Mouse (Mus musculus) lung, embryonic 14.5 days (tissue): Measurements from ENCODE around the gene Zfp408. TPM values are rescaled to one million over a fixed set of nuclear protein-coding genes. Genes with fewer than 3 reads are reported as not detected.

Experiments used
- ATAC-seq: fragments of 200-750 bp; cut with Nextera tagmentation; 2 replicates; pipeline ENCODE4 v1.8.0; 2017; ENCODE audit warnings: mild to moderate bottlenecking, moderate TSS enrichment, moderate library complexity; ENCODE audit not compliant: insufficient read depth
- DNase-seq: peaks from one replicate; pipeline ENCODE4 v3.0.0-alpha.2; 2015
- H3K27ac ChIP-seq: fragments of 300-500 bp; sonication (generic); 2 replicates; pipeline ENCODE4 v1.5.1; 2014; ENCODE audit warnings: low read depth, mild to moderate bottlenecking, moderate library complexity
- H3K27me3 ChIP-seq: fragments of 300-500 bp; sonication (generic); 2 replicates; pipeline ENCODE4 v1.6.1; 2014; ENCODE audit warnings: low read length, control low read depth; ENCODE audit not compliant: insufficient read depth
- H3K36me3 ChIP-seq: fragments of 300-500 bp; sonication (generic); 2 replicates; pipeline ENCODE4 v1.6.1; 2014; ENCODE audit warnings: control low read depth; ENCODE audit not compliant: insufficient read depth
- H3K4me1 ChIP-seq: fragments of 300-500 bp; sonication (generic); 2 replicates; pipeline ENCODE4 v1.6.1; 2014; ENCODE audit warnings: antibody characterized with exemption, control low read depth; ENCODE audit not compliant: insufficient read depth
- H3K4me2 ChIP-seq: fragments of 300-500 bp; sonication (generic); 2 replicates; pipeline ENCODE4 v1.6.1; 2014; ENCODE audit warnings: mild to moderate bottlenecking
- H3K4me3 ChIP-seq: fragments of 300-500 bp; sonication (generic); 2 replicates; pipeline ENCODE4 v1.5.1; 2014; ENCODE audit warnings: low read depth, low read length
- H3K9ac ChIP-seq: fragments of 300-500 bp; sonication (generic); 2 replicates; pipeline ENCODE4 v1.6.1; 2014
- H3K9me3 ChIP-seq: fragments of 300-500 bp; sonication (generic); 2 replicates; pipeline ENCODE4 v1.6.1; 2016; ENCODE audit warnings: low read depth, low read length, control low read depth
- CTCF ChIP-seq: IDR thresholded peaks from 2 replicates; pipeline ENCODE4 v1.5.1; 2016; ENCODE audit warnings: antibody characterized with exemption, low read depth
- WGBS: fragments of 180-500 bp; shearing (Covaris S2); extraction: QIAGEN DNeasy Blood & Tissue Kit; methylation state at CpG from one replicate; pipeline ENCODE4 v1.1.7; 2014; 5-methylcytosine and 5-hydroxymethylcytosine counted together
- polyA plus RNA-seq: library from polyadenylated mRNA; unstranded; fragments of >200 nt; fragmentation: Nextera tagmentation; extraction: Ambion mirVana; gene quantifications from 2 replicates; pipeline ENCODE4 v1.2.1, GENCODE M21; 2014

The Zfp408 gene
- polyA plus RNA-seq, 1 experiment from 2014 or later, result 7.0 TPM

DNA sequence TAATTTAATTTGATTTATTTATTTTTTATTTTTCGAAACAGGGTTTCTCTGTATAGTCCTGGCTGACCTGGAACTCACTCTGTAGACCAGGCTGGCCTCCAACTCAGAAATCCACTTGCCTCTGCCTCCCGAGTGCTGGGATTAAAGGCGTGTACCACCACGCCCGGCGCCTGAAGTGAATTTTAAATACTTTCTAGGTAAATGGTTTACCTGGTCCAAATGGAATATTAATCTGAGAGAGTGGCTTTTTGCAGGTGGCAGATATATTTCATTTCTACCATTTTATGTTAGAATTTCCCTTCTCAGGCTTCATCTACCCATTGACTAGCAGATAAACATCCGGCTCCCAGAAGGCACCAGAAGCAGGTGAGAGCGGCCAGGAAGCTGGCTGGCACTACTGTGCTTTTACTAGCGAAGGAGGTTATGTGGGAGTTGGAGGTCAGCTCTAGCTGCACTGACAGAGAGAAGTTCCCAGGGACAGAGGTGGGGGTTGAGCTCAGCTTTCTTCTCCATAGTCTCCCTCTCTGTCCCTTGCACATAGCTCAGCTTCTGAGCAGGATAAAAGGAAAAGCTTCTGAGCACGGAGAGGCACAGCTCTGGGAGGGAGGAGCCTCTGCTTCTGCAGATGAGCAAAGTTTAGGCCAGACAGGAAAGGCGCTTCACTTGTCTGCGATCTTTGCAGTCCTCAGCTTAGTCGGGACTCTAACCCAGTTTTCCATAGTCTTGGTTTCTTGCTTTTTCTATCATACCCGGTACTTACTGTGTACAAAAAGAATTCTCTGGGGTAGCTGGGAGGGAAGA is 2.1 kb upstream of the Zfp408 start:
- peak overlapping the region; percentile 99; the same call in 1 of the 2 replicates for H3K4me2 ChIP-seq
- 86% methylated on average over 14 of the region's 14 CpGs for WGBS
- H3K4me3 ChIP-seq, result no peak overlapping the region
- no peak overlapping the region for H3K27ac ChIP-seq
- H3K36me3 ChIP-seq, result peaks cover 56% of the 10 kb centered on the region
- H3K9ac ChIP-seq, result no peak overlapping the region
- TF ChIP-seq CTCF, result no peak
- peaks cover 10% of the 10 kb centered on the region; the same call in 1 of the 2 replicates for H3K4me1 ChIP-seq
- DNase-seq (no peak), ATAC-seq (no peak)
- H3K9me3 ChIP-seq, result no peaks in the 10 kb centered on the region
- no peaks in the 10 kb centered on the region for H3K27me3 ChIP-seq

DNA sequence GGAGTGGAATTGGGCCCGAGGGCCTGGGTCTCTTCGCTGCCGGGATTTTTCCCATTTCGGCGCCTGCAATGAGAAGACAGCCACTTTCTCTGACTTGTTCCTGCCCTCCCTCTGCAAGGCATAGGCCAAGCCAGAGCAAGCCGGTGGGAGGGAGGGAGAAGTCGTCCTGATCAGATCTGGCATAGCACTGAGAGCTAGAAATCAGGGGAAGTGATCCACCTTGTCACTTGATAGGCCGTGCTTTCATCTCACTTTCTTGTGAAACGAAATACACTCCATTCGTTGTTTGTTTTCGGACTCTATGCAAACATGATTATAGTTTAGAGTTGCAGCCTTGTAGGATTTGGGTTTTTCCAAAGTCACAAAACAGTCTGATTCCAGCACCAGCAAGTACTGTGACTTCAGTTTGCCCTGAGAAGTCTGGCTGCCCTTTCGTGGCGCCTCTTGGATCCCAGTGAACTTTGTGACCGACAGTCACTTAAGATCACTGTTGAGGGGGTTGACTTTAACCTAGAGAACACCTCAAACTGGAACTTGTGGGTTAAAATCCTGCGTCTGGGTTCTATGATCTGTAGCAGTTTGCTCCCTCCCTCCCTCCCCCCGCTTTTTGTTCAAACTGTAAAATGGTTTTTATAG is 887 bp upstream of the Zfp408 start:
- DNase-seq (peak; percentile 9), ATAC-seq (peak; percentile 63)
- peak overlapping the region; percentile 66 for H3K4me3 ChIP-seq
- peaks cover 4% of the 10 kb centered on the region; the same call in 1 of the 2 replicates for H3K4me1 ChIP-seq
- peaks cover 56% of the 10 kb centered on the region for H3K36me3 ChIP-seq
- no peaks in the 10 kb centered on the region for H3K9me3 ChIP-seq
- H3K27ac ChIP-seq, result peak overlapping the region; percentile 84
- no peak for TF ChIP-seq CTCF
- no peaks in the 10 kb centered on the region for H3K27me3 ChIP-seq
- WGBS, result 8% methylated on average over 16 of the region's 16 CpGs
- H3K4me2 ChIP-seq, result peak overlapping the region; percentile 99
- peak overlapping the region; percentile 67 for H3K9ac ChIP-seq

DNA sequence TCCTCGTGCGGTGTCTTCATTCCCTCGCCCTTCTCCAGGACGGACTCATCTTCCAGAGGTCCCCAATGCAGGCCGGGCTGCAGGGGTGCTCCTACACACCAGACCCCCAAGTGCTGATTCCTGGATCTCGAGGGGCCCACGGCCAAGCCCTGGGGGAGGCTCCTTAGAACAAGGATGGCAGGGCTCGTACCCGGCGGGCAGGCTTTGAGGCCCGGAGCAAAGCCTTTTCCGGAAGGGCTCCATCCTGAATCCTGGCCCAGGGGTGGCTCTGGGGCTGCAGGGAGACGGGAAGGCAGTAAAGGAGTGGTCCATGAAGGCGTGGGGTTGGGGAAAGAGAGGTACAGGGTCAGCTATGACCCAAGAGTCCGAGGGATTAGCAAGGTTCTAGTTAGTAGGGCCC is 439 bp downstream of the Zfp408 start:
- peak overlapping the region; percentile 71 for H3K9ac ChIP-seq
- H3K4me3 ChIP-seq, result peak overlapping the region; percentile 66
- DNase-seq, result no peak
- 2% methylated on average over 15 of the region's 15 CpGs for WGBS
- H3K27me3 ChIP-seq, result no peaks in the 10 kb centered on the region
- H3K27ac ChIP-seq, result peak overlapping the region; percentile 92; the same call in 1 of the 2 replicates
- ATAC-seq, result no peak
- H3K9me3 ChIP-seq, result no peaks in the 10 kb centered on the region
- no peak for TF ChIP-seq CTCF
- H3K4me2 ChIP-seq, result peak overlapping the region; percentile 99
- H3K4me1 ChIP-seq, result peaks cover 4% of the 10 kb centered on the region; the same call in 1 of the 2 replicates
- peaks cover 57% of the 10 kb centered on the region for H3K36me3 ChIP-seq

DNA sequence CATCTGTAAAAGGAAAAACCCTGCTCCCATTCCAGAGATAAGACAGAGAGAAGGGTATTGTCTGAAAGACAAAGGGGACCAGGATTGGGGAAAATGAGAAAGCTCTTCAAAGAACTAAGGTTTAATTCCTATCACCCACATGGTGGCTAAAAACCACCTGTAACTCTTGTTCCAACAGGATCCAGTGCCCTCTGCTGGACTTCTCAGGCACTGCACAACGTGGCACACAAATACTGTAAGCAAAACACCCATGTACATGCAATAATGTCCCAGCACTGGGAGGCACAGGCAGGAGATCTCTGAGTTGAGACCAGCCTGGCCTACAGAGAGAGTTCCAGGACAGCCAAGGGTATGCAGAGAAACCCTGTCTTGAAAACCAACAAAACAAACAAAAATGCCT is 2.9 kb downstream of the Zfp408 start:
- H3K27me3 ChIP-seq, result no peaks in the 10 kb centered on the region
- 29% methylated on average over 1 of the region's 1 CpGs for WGBS
- DNase-seq (peak; percentile 78), ATAC-seq (no peak)
- H3K4me2 ChIP-seq, result no peak overlapping the region
- H3K9ac ChIP-seq, result no peak overlapping the region
- H3K4me1 ChIP-seq, result peaks cover 4% of the 10 kb centered on the region; the same call in 1 of the 2 replicates
- no peak overlapping the region for H3K27ac ChIP-seq
- H3K36me3 ChIP-seq, result peaks cover 59% of the 10 kb centered on the region
- H3K9me3 ChIP-seq, result no peaks in the 10 kb centered on the region
- H3K4me3 ChIP-seq, result no peak overlapping the region
- peak; percentile 74 for TF ChIP-seq CTCF

DNA sequence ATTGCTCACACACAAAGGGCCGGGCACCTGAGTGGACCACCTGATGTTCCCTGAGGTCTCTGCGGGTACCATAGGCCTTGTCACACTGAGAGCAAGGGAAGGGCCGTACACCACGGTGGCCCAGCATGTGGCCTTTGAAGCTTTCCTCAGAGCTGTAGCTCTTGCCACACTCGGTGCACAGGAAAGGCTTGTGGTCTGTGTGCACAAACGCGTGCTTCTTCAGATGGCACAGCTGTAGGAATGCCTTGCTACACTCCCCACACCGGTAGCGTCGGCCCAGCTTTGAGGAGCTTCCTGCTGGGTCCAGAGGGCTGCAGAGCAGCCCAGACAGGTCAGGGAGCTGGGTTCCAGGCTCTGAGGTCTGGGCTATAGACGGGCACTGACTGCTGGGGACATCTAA is 3.8 kb downstream of the Zfp408 start:
- peaks cover 58% of the 10 kb centered on the region for H3K36me3 ChIP-seq
- TF ChIP-seq CTCF, result no peak
- 91% methylated on average over 11 of the region's 11 CpGs for WGBS
- no peaks in the 10 kb centered on the region for H3K9me3 ChIP-seq
- no peak overlapping the region for H3K4me2 ChIP-seq
- H3K27ac ChIP-seq, result no peak overlapping the region
- no peak for DNase-seq
- H3K27me3 ChIP-seq, result no peaks in the 10 kb centered on the region
- no peak overlapping the region for H3K4me3 ChIP-seq
- ATAC-seq, result no peak
- no peak overlapping the region for H3K9ac ChIP-seq
- peaks cover 4% of the 10 kb centered on the region; the same call in 1 of the 2 replicates for H3K4me1 ChIP-seq

DNA sequence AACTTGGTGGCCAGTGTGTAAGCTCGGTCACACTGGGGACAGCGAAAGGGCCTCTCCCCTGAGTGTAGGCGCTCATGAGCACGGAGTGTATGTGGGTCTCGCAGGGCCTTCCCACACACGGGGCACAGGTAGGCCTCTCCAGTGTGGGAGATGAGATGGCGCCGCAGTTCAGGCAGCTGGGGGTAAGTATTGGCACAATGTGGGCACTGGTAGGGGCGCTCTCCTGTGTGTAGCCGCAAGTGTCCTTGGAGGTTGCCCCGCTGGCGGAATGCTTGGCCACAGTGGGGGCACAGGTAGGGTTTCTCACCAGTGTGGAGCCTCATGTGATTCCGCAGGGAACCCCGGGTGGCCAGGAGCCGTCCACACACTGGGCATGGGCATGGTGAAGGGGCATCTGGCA is 4.2 kb downstream of the Zfp408 start:
- Histone ChIP-seq H3K4me2 (no peak overlapping the region), H3K4me1 (peaks cover 4% of the 10 kb centered on the region; the same call in 1 of the 2 replicates), H3K4me3 (no peak overlapping the region), H3K9ac (no peak overlapping the region), H3K36me3 (peaks cover 58% of the 10 kb centered on the region), H3K9me3 (no peaks in the 10 kb centered on the region), H3K27me3 (no peaks in the 10 kb centered on the region), H3K27ac (no peak overlapping the region)
- 95% methylated on average over 15 of the region's 15 CpGs for WGBS
- ATAC-seq (no peak), DNase-seq (no peak)
- no peak for TF ChIP-seq CTCF

DNA sequence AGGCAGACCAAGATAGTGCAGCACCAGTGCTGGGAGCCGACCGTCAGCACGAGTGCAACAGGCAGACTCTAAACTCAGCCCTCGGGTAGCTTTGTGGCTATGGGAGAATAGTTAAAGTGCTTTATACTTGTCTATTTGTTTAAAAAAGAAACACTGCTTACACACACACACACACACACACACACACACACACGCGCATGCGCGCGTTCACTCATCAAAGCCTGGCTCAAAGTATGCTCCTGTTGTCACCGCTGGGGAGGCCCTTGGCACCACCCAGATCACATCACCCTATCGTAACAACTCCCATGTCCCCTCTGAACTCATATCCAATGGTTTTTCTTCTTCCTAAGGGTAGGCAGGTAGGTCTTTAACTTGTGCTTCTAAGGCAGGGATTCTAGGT is 5.6 kb downstream of the Zfp408 start:
- Histone ChIP-seq H3K9me3 (no peaks in the 10 kb centered on the region), H3K27ac (no peak overlapping the region), H3K4me3 (no peak overlapping the region), H3K4me2 (no peak overlapping the region), H3K4me1 (peaks cover 4% of the 10 kb centered on the region; the same call in 1 of the 2 replicates), H3K9ac (no peak overlapping the region), H3K27me3 (no peaks in the 10 kb centered on the region), H3K36me3 (peaks cover 58% of the 10 kb centered on the region)
- ATAC-seq (no peak), DNase-seq (no peak)
- no peak for TF ChIP-seq CTCF
- WGBS, result 87% methylated on average over 11 of the region's 11 CpGs
